Mouse (Mus musculus) lung, adult 2 months (tissue): ENCODE data around the gene Copg2.

Source experiments
- CTCF ChIP-seq: fragments of 200-500 bp; IDR thresholded peaks from 2 replicates; pipeline ENCODE4 v1.5.1; 2011; ENCODE audit warnings: mild to moderate bottlenecking, low read length, control low read depth; ENCODE audit not compliant: insufficient read depth
- POLR2A ChIP-seq: fragments of 200-500 bp; IDR thresholded peaks from 2 replicates; pipeline ENCODE4 v1.6.1; 2011; ENCODE audit warnings: low read depth, mild to moderate bottlenecking, control low read depth, low read length, borderline replicate concordance; ENCODE audit errors: extremely low read depth

- TF ChIP-seq CTCF (no peak), POLR2A (no peak)
Observed at GRCm38 (mm10) chr6:30891761-30892160, 4.8 kb downstream of the Copg2 start.
